In genomic region chr5:34976540-34977292, GRCm38 (mm10) we compare ENCODE assay signal across 9 mouse cellular contexts. TPM values are rescaled to one million over a fixed set of nuclear protein-coding genes. Genes with fewer than 3 reads are reported as not detected.
DNase-seq lines count a peak whose midpoint lies in the region; ATAC-seq and TF ChIP-seq lines count a peak whose summit lies in the region.
"Had no signal": no experiment of that assay in that cellular context is flagged by ENCODE, and none has a peak within 500 bp of the region (broad histone marks: within the 10 kb centered on the region; RNA-seq: fewer than 3 reads in every experiment).

No protein-coding gene starts in this region.

- 76% methylated on average over 9 of the region's 9 CpGs for WGBS in heart, embryonic 12.5 days
- WGBS in liver, postnatal 0 days (ENCODE audit: insufficient replicate concordance): 65% methylated on average over 9 of the region's 9 CpGs
- WGBS in midbrain, embryonic 16.5 days: 96% methylated on average over 9 of the region's 9 CpGs

- H3K4me1 ChIP-seq in heart, embryonic 12.5 days (replicated peaks): peaks cover 83% of the 10 kb centered on the region
- peaks cover 26% of the 10 kb centered on the region for H3K4me1 ChIP-seq in liver, postnatal 0 days (ENCODE audit: insufficient read depth)
- peaks cover 1% of the 10 kb centered on the region; the same call in 1 of the 2 replicates for H3K4me1 ChIP-seq in midbrain, embryonic 16.5 days (ENCODE audit: control insufficient read depth, insufficient read depth, low read length)

- H3K9me3 ChIP-seq in heart, embryonic 12.5 days (replicated peaks): no peaks in the 10 kb centered on the region
- no peaks in the 10 kb centered on the region for H3K9me3 ChIP-seq in liver, postnatal 0 days (ENCODE audit: low read length)
- no peaks in the 10 kb centered on the region for H3K9me3 ChIP-seq in midbrain, embryonic 16.5 days (replicated peaks; ENCODE audit: control insufficient read depth, low read length, poor library complexity, severe bottlenecking)
- H3K9me3 ChIP-seq: midbrain, embryonic 15.5 days had no signal

- peak overlapping the region; percentile 51 for H3K27ac ChIP-seq in heart, embryonic 12.5 days (ENCODE audit: poor library complexity, severe bottlenecking)
- peak overlapping the region; percentile 46; the same call in 1 of the 2 replicates for H3K27ac ChIP-seq in liver, postnatal 0 days (ENCODE audit: low read depth)
- no peak overlapping the region for H3K27ac ChIP-seq in midbrain, embryonic 16.5 days (ENCODE audit: low read length)
- H3K27ac ChIP-seq: midbrain, embryonic 15.5 days had no signal

- no peak overlapping the region for H3K9ac ChIP-seq in heart, embryonic 12.5 days
- H3K9ac ChIP-seq in liver, postnatal 0 days (replicated peaks): peak overlapping the region; percentile 42; the same call in 1 of the 2 replicates
- H3K9ac ChIP-seq in midbrain, embryonic 16.5 days (ENCODE audit: low read depth, low read length): no peak overlapping the region
- H3K9ac ChIP-seq: midbrain, embryonic 15.5 days had no signal

- peaks cover 32% of the 10 kb centered on the region for H3K36me3 ChIP-seq in heart, embryonic 12.5 days
- H3K36me3 ChIP-seq in liver, postnatal 0 days (replicated peaks; ENCODE audit: insufficient read depth, low read length): peaks cover 7% of the 10 kb centered on the region; the same call in 1 of the 2 replicates
- peaks cover 21% of the 10 kb centered on the region for H3K36me3 ChIP-seq in midbrain, embryonic 16.5 days (ENCODE audit: control insufficient read depth, insufficient read depth, low read length)

- no peaks in the 10 kb centered on the region for H3K27me3 ChIP-seq in heart, embryonic 12.5 days (replicated peaks)
- H3K27me3 ChIP-seq in liver, postnatal 0 days (ENCODE audit: insufficient read depth, low read length): no peaks in the 10 kb centered on the region
- H3K27me3 ChIP-seq in midbrain, embryonic 16.5 days (ENCODE audit: control insufficient read depth, insufficient read depth, low read depth, low read length): no peaks in the 10 kb centered on the region
- H3K27me3 ChIP-seq: midbrain, embryonic 15.5 days had no signal

- peak; percentile 54 to 75 for DNase-seq in heart, adult 18-20 months
- DNase-seq in heart, adult 8-10 months (ENCODE audit: low spot score): no peak
- DNase-seq in adrenal gland, adult 2 months: peak; percentile 90
- no peak for DNase-seq in liver, postnatal 0 days
- no peak for DNase-seq in kidney, adult 18-20 months
- no peak for DNase-seq in urinary bladder, adult 18-20 months (ENCODE audit: low spot score in 2 of 2)

- ATAC-seq in heart, embryonic 12.5 days (ENCODE audit: insufficient number of reproducible peaks, low FRiP score): no peak; the same call in 1 of the 2 replicates
- peak; percentile 52 for ATAC-seq in liver, postnatal 0 days
- ATAC-seq in midbrain, embryonic 16.5 days: no peak
- ATAC-seq: midbrain, embryonic 15.5 days had no signal

- peak overlapping the region; percentile 3; the same call in 1 of the 2 replicates for H3K4me2 ChIP-seq in heart, embryonic 12.5 days
- peak overlapping the region; percentile 58 for H3K4me2 ChIP-seq in liver, postnatal 0 days (ENCODE audit: low read depth, low read length)
- no peak overlapping the region for H3K4me2 ChIP-seq in midbrain, embryonic 16.5 days (ENCODE audit: low read length)
- H3K4me2 ChIP-seq: midbrain, embryonic 15.5 days had no signal

- TF ChIP-seq EP300 in liver, postnatal 0 days (IDR thresholded peaks at IDR 0.05; ENCODE audit: low read depth): peak; percentile 55; the same call in 1 of the 2 replicates

- H3K4me3 ChIP-seq in heart, embryonic 12.5 days: no peak overlapping the region
- H3K4me3 ChIP-seq in liver, postnatal 0 days (ENCODE audit: low read depth, low read length): peak overlapping the region; percentile 4; the same call in 1 of the 2 replicates
- H3K4me3 ChIP-seq in midbrain, embryonic 16.5 days (ENCODE audit: low read depth, low read length): no peak overlapping the region
- H3K4me3 ChIP-seq: midbrain, embryonic 15.5 days had no signal

- no peak for TF ChIP-seq CTCF in liver, postnatal 0 days (IDR thresholded peaks at IDR 0.05; ENCODE audit: low read depth)

RNA-seq across cellular contexts. Expression of gene Rgs12, which starts 27.5 kb away (rescaled TPM):
- total RNA-seq in heart, adult 18-20 months (2021): 10 to 100 TPM; 18.9 to 20.4 TPM
- 10 to 100 TPM; 14.3 to 18.7 (median 17.6) TPM for total RNA-seq in heart, adult 8-10 months (2022)
- 10 to 100 TPM; 15.0 to 25.8 TPM for total RNA-seq in adrenal gland, adult 2 months (2021)
- polyA plus RNA-seq in adrenal gland, adult 2 months (2012; rRNA removed): 34.7 and 39.2 TPM in 2 replicates
- polyA plus RNA-seq in heart, embryonic 12.5 days (2016; fragmentation: Nextera tagmentation; extraction: Ambion mirVana): 34.2 and 35.6 TPM in 2 replicates
- 6.9 and 7.3 TPM in 2 replicates for polyA plus RNA-seq in liver, postnatal 0 days (2015; fragmentation: Nextera tagmentation; extraction: Ambion mirVana)
- 42.3 and 52.9 TPM in 2 replicates for polyA plus RNA-seq in midbrain, embryonic 16.5 days (2015; fragmentation: Nextera tagmentation; extraction: Ambion mirVana)

Comparison
In these comparisons a context has a peak if more than half of its experiments do, and no peak if none do; other contexts are left out.
1. DNase-seq: peak in heart, adult 18-20 months (2 of 2) and adrenal gland, adult 2 months (single experiment); none in heart, adult 8-10 months (single experiment), liver, postnatal 0 days (single experiment), kidney, adult 18-20 months (single experiment) and urinary bladder, adult 18-20 months (0 of 2).